Mouse (Mus musculus): ENCODE data around the gene Nepro. TPM values are rescaled to one million over a fixed set of nuclear protein-coding genes. Genes with fewer than 3 reads are reported as not detected.

Gene Nepro
- polyA plus RNA-seq, 1 experiment from 2014 or later, result 11.9 TPM

GRCm38 (mm10) chr16:44734059-44734458 is 10.0 kb downstream of the Nepro start:
- no peak overlapping the region for H3K27ac ChIP-seq (replicated peaks; ENCODE audit: low read depth, low read length)
- H3K4me1 ChIP-seq (ENCODE audit: control insufficient read depth, insufficient read depth, low read length), result no peaks in the 10 kb centered on the region
- no peak overlapping the region for H3K4me3 ChIP-seq (ENCODE audit: low read depth, low read length)
- no peak overlapping the region for H3K4me2 ChIP-seq (ENCODE audit: low read depth, severe bottlenecking)
- WGBS, result 94% methylated on average over 3 of the region's 3 CpGs
- H3K27me3 ChIP-seq (ENCODE audit: control insufficient read depth, insufficient read depth, low read length), result no peaks in the 10 kb centered on the region
- H3K9me3 ChIP-seq (ENCODE audit: control insufficient read depth, low read length), result no peaks in the 10 kb centered on the region
- H3K9ac ChIP-seq (ENCODE audit: low read length), result no peak overlapping the region
- DNase-seq (ENCODE audit: low spot score) (no peak), ATAC-seq (ENCODE audit: insufficient number of reproducible peaks, low FRiP score, low TSS enrichment, low read depth) (no peak)
- peaks cover 28% of the 10 kb centered on the region for H3K36me3 ChIP-seq (ENCODE audit: control insufficient read depth, insufficient read depth, low read length)

- H3K36me3 ChIP-seq (ENCODE audit: control insufficient read depth, insufficient read depth, low read length), result peaks cover 27% of the 10 kb centered on the region
- no peak for DNase-seq (ENCODE audit: low spot score)
- 89% methylated on average over 5 of the region's 5 CpGs for WGBS
Observed at GRCm38 (mm10) chr16:44735676-44736075, 11.6 kb downstream of the Nepro start.

GRCm38 (mm10) chr16:44736118-44736517 is 12.0 kb downstream of the Nepro start:
- no peak overlapping the region for H3K4me2 ChIP-seq (ENCODE audit: low read depth, severe bottlenecking)
- DNase-seq (ENCODE audit: low spot score) (no peak), ATAC-seq (ENCODE audit: insufficient number of reproducible peaks, low FRiP score, low TSS enrichment, low read depth) (no peak)
- H3K9me3 ChIP-seq (ENCODE audit: control insufficient read depth, low read length), result no peaks in the 10 kb centered on the region
- peaks cover 26% of the 10 kb centered on the region for H3K36me3 ChIP-seq (ENCODE audit: control insufficient read depth, insufficient read depth, low read length)
- no peak overlapping the region for H3K4me3 ChIP-seq (ENCODE audit: low read depth, low read length)
- no peaks in the 10 kb centered on the region for H3K4me1 ChIP-seq (ENCODE audit: control insufficient read depth, insufficient read depth, low read length)
- WGBS, result 83% methylated on average over 4 of the region's 4 CpGs
- H3K27me3 ChIP-seq (ENCODE audit: control insufficient read depth, insufficient read depth, low read length), result no peaks in the 10 kb centered on the region
- H3K9ac ChIP-seq (ENCODE audit: low read length), result no peak overlapping the region
- no peak overlapping the region for H3K27ac ChIP-seq (replicated peaks; ENCODE audit: low read depth, low read length)

More at GRCm38 (mm10) chr16:44735676-44736075, 11.6 kb downstream of the Nepro start:
- Histone ChIP-seq H3K27me3 (ENCODE audit: control insufficient read depth, insufficient read depth, low read length) (no peaks in the 10 kb centered on the region), H3K4me1 (ENCODE audit: control insufficient read depth, insufficient read depth, low read length) (no peaks in the 10 kb centered on the region), H3K27ac (replicated peaks; ENCODE audit: low read depth, low read length) (no peak overlapping the region), H3K9me3 (ENCODE audit: control insufficient read depth, low read length) (no peaks in the 10 kb centered on the region), H3K4me3 (ENCODE audit: low read depth, low read length) (no peak overlapping the region), H3K4me2 (ENCODE audit: low read depth, severe bottlenecking) (no peak overlapping the region), H3K9ac (ENCODE audit: low read length) (no peak overlapping the region)
- no peak for ATAC-seq (ENCODE audit: insufficient number of reproducible peaks, low FRiP score, low TSS enrichment, low read depth)

GRCm38 (mm10) chr16:44742753-44743152 is 18.7 kb downstream of the Nepro start:
- Histone ChIP-seq H3K9me3 (ENCODE audit: control insufficient read depth, low read length) (no peaks in the 10 kb centered on the region), H3K27ac (replicated peaks; ENCODE audit: low read depth, low read length) (no peak overlapping the region), H3K36me3 (ENCODE audit: control insufficient read depth, insufficient read depth, low read length) (peaks cover 4% of the 10 kb centered on the region; the same call in 1 of the 2 replicates), H3K27me3 (ENCODE audit: control insufficient read depth, insufficient read depth, low read length) (no peaks in the 10 kb centered on the region), H3K9ac (ENCODE audit: low read length) (no peak overlapping the region), H3K4me2 (ENCODE audit: low read depth, severe bottlenecking) (no peak overlapping the region), H3K4me3 (ENCODE audit: low read depth, low read length) (no peak overlapping the region), H3K4me1 (ENCODE audit: control insufficient read depth, insufficient read depth, low read length) (peaks cover 6% of the 10 kb centered on the region)
- DNase-seq (ENCODE audit: low spot score) (no peak), ATAC-seq (ENCODE audit: insufficient number of reproducible peaks, low FRiP score, low TSS enrichment, low read depth) (no peak)
- WGBS, result 94% methylated on average over 1 of the region's 1 CpGs

- 7% methylated on average over 14 of the region's 14 CpGs for WGBS
Observed at GRCm38 (mm10) chr16:44745471-44745865, 21.4 kb downstream of the Nepro start.

GRCm38 (mm10) chr16:44745866-44746562 is 21.9 kb downstream of the Nepro start, which contains the start of gene Gtpbp8:
Gtpbp8 (minus strand) TSS chr16:44746363.
- under 1% methylated on average over 47 of the region's 47 CpGs for WGBS

More at GRCm38 (mm10) chr16:44745471-44745865, 21.4 kb downstream of the Nepro start:
- H3K4me3 ChIP-seq (ENCODE audit: low read depth, low read length), result peak overlapping the region; percentile 88
- peak; percentile 38 for DNase-seq (ENCODE audit: low spot score)
- H3K4me2 ChIP-seq (ENCODE audit: low read depth, severe bottlenecking), result peak overlapping the region; percentile 77
- no peaks in the 10 kb centered on the region for H3K27me3 ChIP-seq (ENCODE audit: control insufficient read depth, insufficient read depth, low read length)
- H3K27ac ChIP-seq (replicated peaks; ENCODE audit: low read depth, low read length), result peak overlapping the region; percentile 90
- H3K36me3 ChIP-seq (ENCODE audit: control insufficient read depth, insufficient read depth, low read length), result no peaks in the 10 kb centered on the region; the same call in 1 of the 2 replicates
- H3K9ac ChIP-seq (ENCODE audit: low read length), result peak overlapping the region; percentile 92
- ATAC-seq (ENCODE audit: insufficient number of reproducible peaks, low FRiP score, low TSS enrichment, low read depth), result no peak; the same call in 1 of the 2 replicates
- no peaks in the 10 kb centered on the region for H3K9me3 ChIP-seq (ENCODE audit: control insufficient read depth, low read length)
- peaks cover 6% of the 10 kb centered on the region for H3K4me1 ChIP-seq (ENCODE audit: control insufficient read depth, insufficient read depth, low read length)

GRCm38 (mm10) chr16:44748007-44748406 is 23.9 kb downstream of the Nepro start:
- 59% methylated on average over 3 of the region's 3 CpGs for WGBS
- DNase-seq (ENCODE audit: low spot score), result no peak
- ATAC-seq (ENCODE audit: insufficient number of reproducible peaks, low FRiP score, low TSS enrichment, low read depth), result no peak
- H3K9me3 ChIP-seq (ENCODE audit: control insufficient read depth, low read length), result no peaks in the 10 kb centered on the region
- H3K36me3 ChIP-seq (ENCODE audit: control insufficient read depth, insufficient read depth, low read length), result no peaks in the 10 kb centered on the region
- H3K27ac ChIP-seq (replicated peaks; ENCODE audit: low read depth, low read length), result no peak overlapping the region
- H3K27me3 ChIP-seq (ENCODE audit: control insufficient read depth, insufficient read depth, low read length), result no peaks in the 10 kb centered on the region
- H3K9ac ChIP-seq (ENCODE audit: low read length), result no peak overlapping the region
- no peak overlapping the region for H3K4me3 ChIP-seq (ENCODE audit: low read depth, low read length)
- H3K4me2 ChIP-seq (ENCODE audit: low read depth, severe bottlenecking), result no peak overlapping the region
- H3K4me1 ChIP-seq (ENCODE audit: control insufficient read depth, insufficient read depth, low read length), result peaks cover 6% of the 10 kb centered on the region

More at GRCm38 (mm10) chr16:44745866-44746562, 21.9 kb downstream of the Nepro start, which contains the start of gene Gtpbp8:
- H3K4me1 ChIP-seq (ENCODE audit: control insufficient read depth, insufficient read depth, low read length), result peaks cover 6% of the 10 kb centered on the region
- peak; percentile 95 for ATAC-seq (ENCODE audit: insufficient number of reproducible peaks, low FRiP score, low TSS enrichment, low read depth)
- no peaks in the 10 kb centered on the region for H3K27me3 ChIP-seq (ENCODE audit: control insufficient read depth, insufficient read depth, low read length)
- peak within 1 kb of the TSS; percentile 90 for H3K27ac ChIP-seq (replicated peaks; ENCODE audit: low read depth, low read length)
- peak; percentile 91 for DNase-seq (ENCODE audit: low spot score)
- no peaks in the 10 kb centered on the region for H3K36me3 ChIP-seq (ENCODE audit: control insufficient read depth, insufficient read depth, low read length)
- H3K4me2 ChIP-seq (ENCODE audit: low read depth, severe bottlenecking), result peak within 1 kb of the TSS; percentile 77
- peak within 1 kb of the TSS; percentile 92 for H3K9ac ChIP-seq (ENCODE audit: low read length)
- no peaks in the 10 kb centered on the region for H3K9me3 ChIP-seq (ENCODE audit: control insufficient read depth, low read length)
- H3K4me3 ChIP-seq (ENCODE audit: low read depth, low read length), result peak within 1 kb of the TSS; percentile 88

- WGBS, result 91% methylated on average over 8 of the region's 8 CpGs
- Histone ChIP-seq H3K27me3 (ENCODE audit: control insufficient read depth, insufficient read depth, low read length) (no peaks in the 10 kb centered on the region), H3K4me3 (ENCODE audit: low read depth, low read length) (no peak overlapping the region), H3K4me2 (ENCODE audit: low read depth, severe bottlenecking) (no peak overlapping the region), H3K9me3 (ENCODE audit: control insufficient read depth, low read length) (no peaks in the 10 kb centered on the region), H3K4me1 (ENCODE audit: control insufficient read depth, insufficient read depth, low read length) (no peaks in the 10 kb centered on the region), H3K9ac (ENCODE audit: low read length) (no peak overlapping the region), H3K36me3 (ENCODE audit: control insufficient read depth, insufficient read depth, low read length) (no peaks in the 10 kb centered on the region), H3K27ac (replicated peaks; ENCODE audit: low read depth, low read length) (no peak overlapping the region)
- no peak for DNase-seq (ENCODE audit: low spot score)
- no peak for ATAC-seq (ENCODE audit: insufficient number of reproducible peaks, low FRiP score, low TSS enrichment, low read depth)
Observed at GRCm38 (mm10) chr16:44757700-44758099, 33.6 kb downstream of the Nepro start.

All from limb, embryonic 11.5 days (tissue).